Mouse (Mus musculus) left cerebral cortex, adult 18-20 months (tissue): ENCODE measurements around the gene Nlk. TPM values are rescaled to one million over a fixed set of nuclear protein-coding genes. Genes with fewer than 3 reads are reported as not detected.

Experiments
- total RNA-seq, 2 experiments: library from RNA; stranded (reverse); gene quantifications; 2 replicates each; pipeline ENCODE4 v1.2.3; 2021

Gene Nlk
- total RNA-seq, 2 experiments from 2014 or later: 103 to 113 TPM

Other genes starting within 250 kb of the Nlk start
- gene Slc46a1, start 231.7 kb downstream of the Nlk start, total RNA-seq: 10 to 100 TPM; 10.5 to 13.8 TPM
- 10 to 100 TPM; 31.3 to 32.5 TPM for gene Sarm1, start 199.6 kb downstream of the Nlk start, total RNA-seq
- 10 to 100 TPM; 75.1 to 84.9 TPM for gene Vtn, start 198.3 kb downstream of the Nlk start, total RNA-seq
- gene Sebox, start 193.9 kb downstream of the Nlk start, total RNA-seq: under 1 TPM; 0.49 to 0.93 TPM
- 10 to 100 TPM; 44.2 to 45.6 TPM for gene Tmem199, start 185.2 kb downstream of the Nlk start, total RNA-seq
- 100 to 1,000 TPM; 106 to 118 TPM for gene Poldip2, start 185.2 kb downstream of the Nlk start, total RNA-seq
- 10 to 100 TPM; 35.3 to 36.7 TPM for gene Tnfaip1, start 161.0 kb downstream of the Nlk start, total RNA-seq
- 10 to 100 TPM; 81.6 to 85.9 TPM for gene Ift20, start 161.0 kb downstream of the Nlk start, total RNA-seq
- gene Tmem97, start 146.6 kb downstream of the Nlk start, total RNA-seq: 10 to 100 TPM; 20.5 to 24.6 TPM
- gene Ccnq, start 54.4 kb upstream of the Nlk start, total RNA-seq: 10 to 100 TPM; 16.1 to 16.7 TPM
- gene Lyrm9, start 129.2 kb upstream of the Nlk start, total RNA-seq: 10 to 100 TPM; 28.1 to 32.5 TPM
- under 1 TPM; 0.19 to 0.33 TPM for gene Nos2, start 223.4 kb upstream of the Nlk start, total RNA-seq